Mouse (Mus musculus) liver, embryonic 14.5 days (tissue): ENCODE measurements around the gene Ccdc6. TPM values are rescaled to one million over a fixed set of nuclear protein-coding genes. Genes with fewer than 3 reads are reported as not detected.

Experiments
- ATAC-seq: fragments of 200-750 bp; cut with Nextera tagmentation; 2 replicates; pipeline ENCODE4 v1.8.0; 2017; ENCODE audit warnings: moderate number of reproducible peaks, mild to moderate bottlenecking, moderate library complexity; ENCODE audit not compliant: insufficient read depth
- DNase-seq, 3 experiments: peaks; one replicate each; pipeline ENCODE4 v3.0.0-alpha.2; 2012 to 2013; ENCODE audit warnings: low read depth in 3 of 3, low spot score in 3 of 3
- H3K27ac ChIP-seq: fragments of 300-500 bp; sonication (generic); 2 replicates; pipeline ENCODE4 v1.5.1; 2014; ENCODE audit warnings: moderate library complexity, mild to moderate bottlenecking, control low read depth, inconsistent platforms
- H3K27me3 ChIP-seq: fragments of 300-500 bp; sonication (generic); 2 replicates; pipeline ENCODE4 v1.6.1; 2014; ENCODE audit warnings: mild to moderate bottlenecking, low read length, moderate library complexity; ENCODE audit not compliant: control insufficient read depth, insufficient read depth
- H3K36me3 ChIP-seq: fragments of 300-500 bp; sonication (generic); replicated peaks from 2 replicates; pipeline ENCODE4 v1.6.1; 2014; ENCODE audit warnings: low read depth; ENCODE audit not compliant: control insufficient read depth, insufficient read depth
- H3K4me1 ChIP-seq, 2 experiments: fragments of 200-500 bp in 1 of 2; fragments of 300-500 bp in 1 of 2; sonication (generic) in 1 of 2; replicated peaks; 2 replicates each; pipeline ENCODE4 v1.6.1; 2012 to 2014; ENCODE audit warnings: antibody characterized with exemption in 1 of 2, inconsistent platforms in 1 of 2, low read length in 1 of 2; ENCODE audit not compliant: control insufficient read depth in 2 of 2, insufficient read depth in 2 of 2
- H3K4me2 ChIP-seq: fragments of 300-500 bp; sonication (generic); 2 replicates; pipeline ENCODE4 v1.6.1; 2014; ENCODE audit warnings: low read depth, mild to moderate bottlenecking, control low read depth, moderate library complexity
- H3K4me3 ChIP-seq, 2 experiments: fragments of 200-500 bp in 1 of 2; fragments of 300-500 bp in 1 of 2; sonication (generic) in 1 of 2; 2 replicates each; pipeline ENCODE4 v1.5.1; 2012 to 2014; ENCODE audit warnings: low read depth in 2 of 2, low read length in 2 of 2, mild to moderate bottlenecking in 2 of 2, control low read depth in 1 of 2, inconsistent platforms in 1 of 2, moderate library complexity in 1 of 2; ENCODE audit not compliant: insufficient read depth in 1 of 2
- H3K9ac ChIP-seq: fragments of 300-500 bp; sonication (generic); replicated peaks from 2 replicates; pipeline ENCODE4 v1.6.1; 2014; ENCODE audit warnings: mild to moderate bottlenecking, control low read depth, moderate library complexity
- H3K9me3 ChIP-seq: fragments of 300-500 bp; sonication (generic); 2 replicates; pipeline ENCODE4 v1.6.1; 2016; ENCODE audit warnings: low read length, mixed read lengths; ENCODE audit not compliant: control insufficient read depth
- CTCF ChIP-seq: IDR thresholded peaks from 2 replicates; pipeline ENCODE4 v1.5.1; 2016; ENCODE audit warnings: antibody characterized with exemption, low read depth, control low read depth
- EP300 ChIP-seq: IDR thresholded peaks from 2 replicates; pipeline ENCODE4 v1.6.1; 2016; ENCODE audit warnings: antibody characterized with exemption, low read depth
- WGBS: fragments of 180-500 bp; shearing (Covaris S2); extraction: QIAGEN DNeasy Blood & Tissue Kit; methylation state at CpG from one replicate; pipeline ENCODE4 v1.1.7; 2014; ENCODE audit not compliant: insufficient replicate concordance; 5-methylcytosine and 5-hydroxymethylcytosine counted together
- polyA plus RNA-seq, 2 experiments: library from polyadenylated mRNA; depleted of rRNA in 1 of 2; stranded (reverse) in 1 of 2; unstranded in 1 of 2; fragments of >200 nt; fragmentation: Nextera tagmentation in 1 of 2; extraction: Ambion mirVana in 1 of 2; gene quantifications; 2 replicates each; pipeline versions ENCODE4 v1.2.1 to v1.2.3; 2012 to 2014

Gene Ccdc6
- polyA plus RNA-seq, 2 experiments = 8.3 to 9.5 TPM

GRCm38 (mm10) chr10:70225760-70226159 lies 128.8 kb downstream of the Ccdc6 start:
- Histone ChIP-seq H3K9ac (no peak overlapping the region), H3K9me3 (no peaks in the 10 kb centered on the region), H3K4me1 (no peaks in the 10 kb centered on the region), H3K27me3 (no peaks in the 10 kb centered on the region), H3K27ac (no peak overlapping the region), H3K4me3 (no peak overlapping the region), H3K4me2 (no peak overlapping the region), H3K36me3 (no peaks in the 10 kb centered on the region)
- TF ChIP-seq EP300 (no peak), CTCF (no peak)
- DNase-seq (no peak), ATAC-seq (no peak)
- whole genome bisulfite sequencing = 65% methylated on average over 6 of the region's 6 CpGs

- Histone ChIP-seq H3K36me3 (no peaks in the 10 kb centered on the region), H3K4me2 (no peak overlapping the region), H3K4me3 (no peak overlapping the region), H3K9ac (no peak overlapping the region), H3K27ac (no peak overlapping the region), H3K27me3 (no peaks in the 10 kb centered on the region), H3K9me3 (no peaks in the 10 kb centered on the region), H3K4me1 (no peaks in the 10 kb centered on the region)
- DNase-seq = no peak
- no peak for TF ChIP-seq CTCF
- no peak for TF ChIP-seq EP300
- ATAC-seq = no peak
These were observed 129.7 kb downstream of the Ccdc6 start for GRCm38 (mm10) chr10:70226608-70227007.

- no peak overlapping the region for H3K9ac ChIP-seq
- ATAC-seq (no peak), DNase-seq (no peak)
- no peaks in the 10 kb centered on the region for H3K27me3 ChIP-seq
- no peak for TF ChIP-seq CTCF
- no peak for TF ChIP-seq EP300
- no peak overlapping the region for H3K27ac ChIP-seq
- H3K4me2 ChIP-seq = no peak overlapping the region
- H3K4me3 ChIP-seq = no peak overlapping the region
- H3K9me3 ChIP-seq = no peaks in the 10 kb centered on the region
- WGBS = 58% methylated on average over 6 of the region's 6 CpGs
- H3K36me3 ChIP-seq = no peaks in the 10 kb centered on the region
- H3K4me1 ChIP-seq = no peaks in the 10 kb centered on the region
These were observed 133.4 kb downstream of the Ccdc6 start for GRCm38 (mm10) chr10:70230352-70230751.

- H3K27me3 ChIP-seq = no peaks in the 10 kb centered on the region
- H3K4me3 ChIP-seq = no peak overlapping the region
- 49% methylated on average over 2 of the region's 2 CpGs for WGBS
- ATAC-seq = no peak
- H3K9me3 ChIP-seq = no peaks in the 10 kb centered on the region
- DNase-seq = no peak
- no peak for TF ChIP-seq EP300
- TF ChIP-seq CTCF = no peak
- H3K4me2 ChIP-seq = no peak overlapping the region
- 0 out of 4 replicates have a peak, but pooled peaks cover 0 to 1% of the 10 kb centered on the region in 2 experiments for H3K4me1 ChIP-seq
- no peaks in the 10 kb centered on the region for H3K36me3 ChIP-seq
- no peak overlapping the region for H3K9ac ChIP-seq
- H3K27ac ChIP-seq = no peak overlapping the region
These were observed 141.0 kb downstream of the Ccdc6 start for GRCm38 (mm10) chr10:70237936-70238335.

Other genes starting within 250 kb of the Ccdc6 start
- gene Mrln, start 107.5 kb downstream of the Ccdc6 start, polyA plus RNA-seq (2012; rRNA removed) = 0.15 TPM in 1 of 2 replicates, not detected in the other
- not detected in 2 replicates for gene Mrln, start 107.5 kb downstream of the Ccdc6 start, polyA plus RNA-seq (2014; fragmentation: Nextera tagmentation; extraction: Ambion mirVana)
- 0.26 and 0.27 TPM in 2 replicates for gene Slc16a9, start 148.0 kb downstream of the Ccdc6 start, polyA plus RNA-seq (2012; rRNA removed)
- gene Slc16a9, start 148.0 kb downstream of the Ccdc6 start, polyA plus RNA-seq (2014; fragmentation: Nextera tagmentation; extraction: Ambion mirVana) = 0.28 and 0.39 TPM in 2 replicates